7 mouse cellular contexts compared by ENCODE assay signal in the genomic region with DNA sequence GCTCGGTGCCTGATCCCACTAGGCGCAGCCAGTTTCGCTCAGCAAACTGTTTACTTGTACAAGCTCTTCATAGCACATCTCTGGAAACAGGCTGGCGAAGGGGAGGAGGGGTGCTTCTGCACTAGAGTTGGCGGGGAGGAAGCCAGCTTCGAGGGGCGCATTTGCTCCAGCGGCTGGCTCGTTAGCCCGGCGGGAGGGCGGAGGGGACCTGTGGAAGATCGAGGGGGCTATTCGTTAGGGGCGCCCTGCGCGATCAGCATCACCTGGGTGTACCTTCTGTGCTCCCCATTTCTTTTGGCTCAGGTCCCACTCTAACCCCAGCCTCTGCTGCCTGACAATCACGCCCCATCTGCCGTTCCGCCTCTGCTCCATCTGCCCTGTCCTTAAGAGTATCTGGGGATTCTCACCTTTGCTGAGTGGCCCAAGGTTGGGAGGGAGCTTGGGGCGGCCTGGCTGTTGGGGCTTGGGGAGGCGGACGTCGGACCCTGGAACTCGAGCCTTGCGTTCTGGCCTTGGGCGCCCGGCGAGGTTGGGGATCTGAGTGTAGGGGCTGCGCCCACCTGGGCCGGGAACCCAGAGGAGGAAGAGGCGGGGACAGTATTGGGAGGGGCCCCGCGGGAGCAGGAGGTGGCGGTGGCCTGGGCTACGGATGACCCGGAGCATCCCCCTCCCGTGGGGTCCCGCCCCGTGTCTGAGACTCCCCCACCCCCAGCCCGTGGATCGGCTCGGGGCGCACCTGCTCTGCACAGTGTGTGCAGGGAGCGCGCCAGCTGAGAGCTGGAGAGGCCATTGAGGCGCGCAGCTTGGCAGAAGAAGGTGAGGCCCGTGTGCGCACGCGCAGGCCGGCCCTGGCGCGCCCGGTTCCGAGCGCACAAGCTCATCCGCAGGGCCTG. TPM values are rescaled to one million over a fixed set of nuclear protein-coding genes. Genes with fewer than 3 reads are reported as not detected.
DNase-seq lines count a peak whose midpoint lies in the region; ATAC-seq and TF ChIP-seq lines count a peak whose summit lies in the region.

No protein-coding gene starts in this region.

- peaks cover 22% of the 10 kb centered on the region; the same call in 1 of the 2 replicates for H3K36me3 ChIP-seq in forebrain, postnatal 0 days (ENCODE audit: insufficient read depth)
- H3K36me3 ChIP-seq in hindbrain, postnatal 0 days (ENCODE audit: insufficient read depth, low read length): no peaks in the 10 kb centered on the region; the same call in 1 of the 2 replicates
- no peaks in the 10 kb centered on the region for H3K36me3 ChIP-seq in limb, embryonic 11.5 days (ENCODE audit: control insufficient read depth, insufficient read depth, low read length)
- no peaks in the 10 kb centered on the region for H3K36me3 ChIP-seq in neural tube, embryonic 11.5 days (ENCODE audit: control insufficient read depth, insufficient read depth, low read length)

- H3K9me3 ChIP-seq in forebrain, postnatal 0 days (ENCODE audit: low read length): no peaks in the 10 kb centered on the region
- H3K9me3 ChIP-seq in hindbrain, postnatal 0 days (ENCODE audit: low read length): no peaks in the 10 kb centered on the region
- no peaks in the 10 kb centered on the region for H3K9me3 ChIP-seq in limb, embryonic 11.5 days (ENCODE audit: control insufficient read depth, low read length)
- no peaks in the 10 kb centered on the region for H3K9me3 ChIP-seq in neural tube, embryonic 11.5 days (ENCODE audit: control insufficient read depth, low read length)

- H3K4me1 ChIP-seq in forebrain, postnatal 0 days (ENCODE audit: insufficient read depth): peaks cover 13% of the 10 kb centered on the region; the same call in 1 of the 2 replicates
- peaks cover 24% of the 10 kb centered on the region for H3K4me1 ChIP-seq in hindbrain, postnatal 0 days (ENCODE audit: insufficient read depth, low read length)
- peaks cover 3% of the 10 kb centered on the region; the same call in 1 of the 2 replicates for H3K4me1 ChIP-seq in limb, embryonic 11.5 days (ENCODE audit: control insufficient read depth, insufficient read depth, low read length)
- H3K4me1 ChIP-seq in neural tube, embryonic 11.5 days (ENCODE audit: control insufficient read depth, insufficient read depth, low read length): no peaks in the 10 kb centered on the region

- H3K4me2 ChIP-seq in forebrain, postnatal 0 days (ENCODE audit: low read depth): peak overlapping the region; percentile 99
- H3K4me2 ChIP-seq in hindbrain, postnatal 0 days (ENCODE audit: low read depth, low read length): peak overlapping the region; percentile 91
- peak overlapping the region; percentile 72 for H3K4me2 ChIP-seq in limb, embryonic 11.5 days (ENCODE audit: low read depth, severe bottlenecking)
- peak overlapping the region; percentile 50 for H3K4me2 ChIP-seq in neural tube, embryonic 11.5 days (ENCODE audit: low read depth)

- peak overlapping the region; percentile 79 for H3K9ac ChIP-seq in forebrain, postnatal 0 days
- peak overlapping the region; percentile 67 for H3K9ac ChIP-seq in hindbrain, postnatal 0 days (replicated peaks; ENCODE audit: low read length)
- peak overlapping the region; percentile 12; the same call in 1 of the 2 replicates for H3K9ac ChIP-seq in limb, embryonic 11.5 days (ENCODE audit: low read length)
- peak overlapping the region; percentile 37; the same call in 1 of the 2 replicates for H3K9ac ChIP-seq in neural tube, embryonic 11.5 days (ENCODE audit: low read length)

- H3K4me3 ChIP-seq in forebrain, postnatal 0 days (ENCODE audit: low read depth, low read length): peak overlapping the region; percentile 52
- H3K4me3 ChIP-seq in hindbrain, postnatal 0 days (ENCODE audit: low read length): peak overlapping the region; percentile 43
- peak overlapping the region; percentile 34 for H3K4me3 ChIP-seq in limb, embryonic 11.5 days (ENCODE audit: low read depth, low read length)
- H3K4me3 ChIP-seq in neural tube, embryonic 11.5 days (ENCODE audit: low read depth, low read length): peak overlapping the region; percentile 36

- WGBS in forebrain, postnatal 0 days: 2% methylated on average over 57 of the region's 59 CpGs
- 2% methylated on average over 59 of the region's 59 CpGs for WGBS in hindbrain, postnatal 0 days
- WGBS in limb, embryonic 11.5 days: 1% methylated on average over 59 of the region's 59 CpGs
- under 1% methylated on average over 56 of the region's 59 CpGs for WGBS in neural tube, embryonic 11.5 days

- peak; percentile 72 for DNase-seq in adrenal gland, postnatal 10 days
- DNase-seq in cerebellum, adult 18-20 months: peak; percentile 84 to 93
- DNase-seq in forebrain, postnatal 0 days: peak; percentile 84
- DNase-seq in hindbrain, postnatal 0 days (ENCODE audit: low spot score): peak; percentile 85
- DNase-seq in limb, embryonic 11.5 days (ENCODE audit: low spot score): peak; percentile 51
- DNase-seq in neural tube, embryonic 11.5 days (ENCODE audit: low spot score): peak; percentile 36
- no peak for DNase-seq in T-cell, adult 2 months (ENCODE audit: low spot score)

- peak; percentile 79 for ATAC-seq in forebrain, postnatal 0 days
- peak; percentile 77 for ATAC-seq in hindbrain, postnatal 0 days
- 0 out of 2 replicates have a peak, but pooled peaks have one; percentile 44 for ATAC-seq in limb, embryonic 11.5 days (ENCODE audit: insufficient number of reproducible peaks, low FRiP score, low TSS enrichment, low read depth)
- 0 out of 2 replicates have a peak, but pooled peaks have one; percentile 23 for ATAC-seq in neural tube, embryonic 11.5 days (ENCODE audit: insufficient read depth, low FRiP score, low TSS enrichment)

- TF ChIP-seq CTCF in forebrain, postnatal 0 days (IDR thresholded peaks at IDR 0.05; ENCODE audit: low read depth): no peak
- TF ChIP-seq CTCF in hindbrain, postnatal 0 days (IDR thresholded peaks at IDR 0.05; ENCODE audit: low read depth): no peak

- H3K27ac ChIP-seq in forebrain, postnatal 0 days (ENCODE audit: low read depth, low read length): 0 out of 2 replicates have a peak overlapping the region, but pooled peaks have one; percentile 40
- peak overlapping the region; percentile 68 for H3K27ac ChIP-seq in hindbrain, postnatal 0 days
- no peak overlapping the region for H3K27ac ChIP-seq in limb, embryonic 11.5 days (replicated peaks; ENCODE audit: low read depth, low read length)
- H3K27ac ChIP-seq in neural tube, embryonic 11.5 days (ENCODE audit: low read depth, low read length): no peak overlapping the region

- peaks cover 17% of the 10 kb centered on the region for H3K27me3 ChIP-seq in forebrain, postnatal 0 days (ENCODE audit: insufficient read depth, low read length)
- 0 out of 2 replicates have a peak, but pooled peaks cover 4% of the 10 kb centered on the region for H3K27me3 ChIP-seq in hindbrain, postnatal 0 days (ENCODE audit: insufficient read depth, low read length)
- H3K27me3 ChIP-seq in limb, embryonic 11.5 days (ENCODE audit: control insufficient read depth, insufficient read depth, low read length): peaks cover 75% of the 10 kb centered on the region
- peaks cover 67% of the 10 kb centered on the region for H3K27me3 ChIP-seq in neural tube, embryonic 11.5 days (ENCODE audit: control insufficient read depth, insufficient read depth, low read length)

RNA-seq across cellular contexts. Expression of gene 1700023F06Rik, which starts 9.2 kb away (rescaled TPM):
- under 1 TPM in 1 of 2 experiments, not detected in 1; 0.27 TPM for total RNA-seq in adrenal gland, postnatal 10 days (2021)
- 0.71 TPM in 1 of 2 replicates, not detected in the other for total RNA-seq in forebrain, postnatal 0 days (2014; rRNA removed)
- 3.0 and 3.1 TPM in 2 replicates for polyA plus RNA-seq in forebrain, postnatal 0 days (2015; fragmentation: Nextera tagmentation; extraction: Ambion mirVana)
- not detected in 2 replicates for total RNA-seq in hindbrain, postnatal 0 days (2014; rRNA removed)
- polyA plus RNA-seq in hindbrain, postnatal 0 days (2015; fragmentation: Nextera tagmentation; extraction: Ambion mirVana): 3.7 and 4.7 TPM in 2 replicates
- polyA plus RNA-seq in limb, embryonic 11.5 days (2014; fragmentation: Nextera tagmentation; extraction: Ambion mirVana): 0.23 and 0.48 TPM in 2 replicates
- polyA plus RNA-seq in neural tube, embryonic 11.5 days (2014; fragmentation: Nextera tagmentation; extraction: Ambion mirVana): not detected in 2 replicates

RNA-seq across cellular contexts. Expression of gene Spata32, which starts 19.1 kb away (rescaled TPM):
- total RNA-seq in adrenal gland, postnatal 10 days (2021): not detected
- total RNA-seq in forebrain, postnatal 0 days (2014; rRNA removed): 0.57 and 0.62 TPM in 2 replicates
- polyA plus RNA-seq in forebrain, postnatal 0 days (2015; fragmentation: Nextera tagmentation; extraction: Ambion mirVana): 0.43 and 0.64 TPM in 2 replicates
- total RNA-seq in hindbrain, postnatal 0 days (2014; rRNA removed): 1.4 and 1.5 TPM in 2 replicates
- 1.6 TPM in 2 replicates for polyA plus RNA-seq in hindbrain, postnatal 0 days (2015; fragmentation: Nextera tagmentation; extraction: Ambion mirVana)
- not detected in 2 replicates for polyA plus RNA-seq in limb, embryonic 11.5 days (2014; fragmentation: Nextera tagmentation; extraction: Ambion mirVana)
- polyA plus RNA-seq in neural tube, embryonic 11.5 days (2014; fragmentation: Nextera tagmentation; extraction: Ambion mirVana): not detected in 2 replicates

RNA-seq across cellular contexts. Expression of gene Fmnl1, which starts 28.2 kb away (rescaled TPM):
- 10 to 100 TPM; 17.7 to 20.5 TPM for total RNA-seq in adrenal gland, postnatal 10 days (2021)
- total RNA-seq in forebrain, postnatal 0 days (2014; rRNA removed): 6.5 and 9.4 TPM in 2 replicates
- polyA plus RNA-seq in forebrain, postnatal 0 days (2015; fragmentation: Nextera tagmentation; extraction: Ambion mirVana): 4.8 and 7.1 TPM in 2 replicates
- 12.8 and 15.5 TPM in 2 replicates for total RNA-seq in hindbrain, postnatal 0 days (2014; rRNA removed)
- polyA plus RNA-seq in hindbrain, postnatal 0 days (2015; fragmentation: Nextera tagmentation; extraction: Ambion mirVana): 6.4 and 6.9 TPM in 2 replicates
- polyA plus RNA-seq in limb, embryonic 11.5 days (2014; fragmentation: Nextera tagmentation; extraction: Ambion mirVana): 0.20 and 0.69 TPM in 2 replicates
- polyA plus RNA-seq in neural tube, embryonic 11.5 days (2014; fragmentation: Nextera tagmentation; extraction: Ambion mirVana): 0.78 and 1.2 TPM in 2 replicates

Comparison
In these comparisons a context has a peak if more than half of its experiments do, and no peak if none do; other contexts are left out.
1. ATAC-seq: peak in every context shown above with its lines; median percentile 79 in forebrain, postnatal 0 days; 77 in hindbrain, postnatal 0 days; 44 in limb, embryonic 11.5 days; 23 in neural tube, embryonic 11.5 days.
2. H3K27ac ChIP-seq: peak in forebrain, postnatal 0 days (single experiment) and hindbrain, postnatal 0 days (single experiment); none in limb, embryonic 11.5 days (single experiment) and neural tube, embryonic 11.5 days (single experiment).
3. H3K9ac ChIP-seq: peak in every context shown above with its lines; median percentile 79 in forebrain, postnatal 0 days; 67 in hindbrain, postnatal 0 days; 37 in neural tube, embryonic 11.5 days; 12 in limb, embryonic 11.5 days.
4. Peak in every context shown above with its lines, with median percentiles within 50 percentile points of each other: H3K4me2 ChIP-seq and H3K4me3 ChIP-seq.